Mouse (Mus musculus) kidney, adult 8-10 months (tissue): ENCODE data around the gene Dennd4c.
"Not testable (repeated sequence)": the region's sequence is repeated elsewhere in the genome, so short reads cannot be mapped to it uniquely, and the experiment has no call there.

Experiments
- DNase-seq, 2 experiments: peaks; one replicate each; pipeline ENCODE4 v3.0.0; 2022

The Dennd4c gene

GRCm38 (mm10) chr4:86810604-86811003 lies 62.2 kb downstream of the Dennd4c start:
- no peak for DNase-seq

GRCm38 (mm10) chr4:86814850-86815249 lies 66.5 kb downstream of the Dennd4c start:
- DNase-seq, result no peak

GRCm38 (mm10) chr4:86823169-86823568 lies 74.8 kb downstream of the Dennd4c start:
- peak; percentile 28 to 66 for DNase-seq

GRCm38 (mm10) chr4:86825143-86825542 lies 76.8 kb downstream of the Dennd4c start:
- DNase-seq, result no peak

- no peak for DNase-seq
Measured at GRCm38 (mm10) chr4:86831896-86832295, 83.5 kb downstream of the Dennd4c start.

GRCm38 (mm10) chr4:86841141-86841540 lies 92.8 kb downstream of the Dennd4c start:
- DNase-seq, result not testable (repeated sequence)

- no peak for DNase-seq
Measured at GRCm38 (mm10) chr4:86845384-86845783, 97.0 kb downstream of the Dennd4c start.

- DNase-seq, result no peak
Measured at GRCm38 (mm10) chr4:86847246-86847645, 98.9 kb downstream of the Dennd4c start.

GRCm38 (mm10) chr4:86851331-86851730 lies 103.0 kb downstream of the Dennd4c start:
- no peak for DNase-seq

- DNase-seq, result no peak
Measured at GRCm38 (mm10) chr4:86852018-86852417, 103.7 kb downstream of the Dennd4c start.

- no peak for DNase-seq
Measured at GRCm38 (mm10) chr4:86852813-86853590, 104.6 kb downstream of the Dennd4c start.

- DNase-seq, result no peak
Measured at GRCm38 (mm10) chr4:86856304-86857112, 108.2 kb downstream of the Dennd4c start.

GRCm38 (mm10) chr4:86857113-86858069 lies 109.0 kb downstream of the Dennd4c start, which contains the start of gene Rps6:
Gene Rps6, minus strand, starts transcription at chr4:86857412.
- DNase-seq, result peak; percentile 96 to 98

GRCm38 (mm10) chr4:86858070-86858440 lies 109.7 kb downstream of the Dennd4c start:
- no peak for DNase-seq

- no peak for DNase-seq
Measured at GRCm38 (mm10) chr4:86864087-86864486, 115.7 kb downstream of the Dennd4c start.

GRCm38 (mm10) chr4:86871988-86872387 lies 123.6 kb downstream of the Dennd4c start:
- no peak for DNase-seq

GRCm38 (mm10) chr4:86873072-86873471 lies 124.7 kb downstream of the Dennd4c start:
- no peak for DNase-seq

GRCm38 (mm10) chr4:86874146-86874847 lies 125.9 kb downstream of the Dennd4c start, which contains the start of gene Acer2:
Gene Acer2, plus strand, starts transcription at chr4:86874396.
- DNase-seq, result peak; percentile 93 to 95

- DNase-seq, result no peak
Measured at GRCm38 (mm10) chr4:86879477-86879876, 131.1 kb downstream of the Dennd4c start.

- no peak for DNase-seq
Measured at GRCm38 (mm10) chr4:86881178-86881577, 132.8 kb downstream of the Dennd4c start.

GRCm38 (mm10) chr4:86882413-86882812 lies 134.1 kb downstream of the Dennd4c start:
- DNase-seq, result no peak

- peak in 1 of 2 experiments; percentile 43 for DNase-seq
Measured at GRCm38 (mm10) chr4:86884945-86885344, 136.6 kb downstream of the Dennd4c start.
